Mouse (Mus musculus): ENCODE measurements around the gene 2810408A11Rik. TPM values are rescaled to one million over a fixed set of nuclear protein-coding genes. Genes with fewer than 3 reads are reported as not detected.
A peak's percentile ranks its signal among the peaks of the same experiment; 100 is the strongest.

The 2810408A11Rik gene
- polyA plus RNA-seq, 1 experiment from 2014 or later: 6.3 TPM

- H3K4me1 ChIP-seq: peaks cover 34% of the 10 kb centered on the region
- peaks cover 35% of the 10 kb centered on the region for H3K27me3 ChIP-seq (replicated peaks)
- H3K36me3 ChIP-seq: no peaks in the 10 kb centered on the region
- no peak overlapping the region for H3K4me2 ChIP-seq
- ATAC-seq (ENCODE audit: low FRiP score): no peak
- 70% methylated on average over 5 of the region's 5 CpGs for WGBS
- no peaks in the 10 kb centered on the region for H3K9me3 ChIP-seq (replicated peaks)
- no peak overlapping the region for H3K9ac ChIP-seq (replicated peaks)
- no peak overlapping the region for H3K4me3 ChIP-seq (replicated peaks)
- no peak overlapping the region for H3K27ac ChIP-seq (replicated peaks)
These were observed 37.0 kb upstream of the 2810408A11Rik start for GRCm38 (mm10) chr11:69937834-69938233.

- no peak for ATAC-seq (ENCODE audit: low FRiP score)
- Histone ChIP-seq H3K36me3 (no peaks in the 10 kb centered on the region), H3K27me3 (replicated peaks) (peaks cover 35% of the 10 kb centered on the region), H3K4me3 (replicated peaks) (no peak overlapping the region), H3K4me2 (no peak overlapping the region), H3K9ac (replicated peaks) (no peak overlapping the region), H3K4me1 (peaks cover 34% of the 10 kb centered on the region), H3K27ac (replicated peaks) (no peak overlapping the region), H3K9me3 (replicated peaks) (no peaks in the 10 kb centered on the region)
- 57% methylated on average over 4 of the region's 4 CpGs for WGBS
These were observed 36.6 kb upstream of the 2810408A11Rik start for GRCm38 (mm10) chr11:69937385-69937784.

DNA sequence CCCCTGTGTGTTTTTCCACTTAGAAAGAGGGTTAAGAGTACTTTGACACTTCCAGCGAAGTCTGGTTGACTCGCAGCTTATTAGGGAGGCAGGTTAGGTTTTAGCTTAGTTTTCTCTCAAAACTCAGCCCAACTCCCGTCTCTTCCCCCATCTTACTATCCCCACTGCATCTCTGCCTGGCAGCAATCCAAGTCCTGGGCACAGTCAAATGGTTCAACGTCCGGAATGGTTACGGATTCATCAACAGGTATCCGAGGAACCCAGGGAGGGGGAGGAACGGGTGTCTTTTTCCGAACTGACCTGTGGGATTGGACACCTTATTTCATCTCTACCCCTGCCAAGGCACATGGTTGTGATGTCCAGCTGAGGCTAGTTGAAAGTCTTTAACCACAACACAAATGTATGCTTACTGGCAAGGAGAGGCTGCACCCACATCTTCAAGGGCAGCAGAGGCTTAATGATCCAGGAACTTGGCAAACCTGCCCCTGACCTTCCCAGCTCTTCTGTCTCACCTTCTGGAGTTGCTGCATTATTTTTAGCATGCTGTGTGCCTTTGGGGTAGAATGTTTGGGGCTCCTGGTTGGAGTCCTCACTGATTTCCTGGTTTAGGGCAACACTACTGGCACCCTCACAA, 36.0 kb upstream of the 2810408A11Rik start:
- H3K4me3 ChIP-seq (replicated peaks): peak overlapping the region; percentile 61
- H3K4me2 ChIP-seq: peak overlapping the region; percentile 100
- no peaks in the 10 kb centered on the region for H3K9me3 ChIP-seq (replicated peaks)
- peaks cover 34% of the 10 kb centered on the region for H3K4me1 ChIP-seq
- peaks cover 35% of the 10 kb centered on the region for H3K27me3 ChIP-seq (replicated peaks)
- peak overlapping the region; percentile 57; the same call in 1 of the 2 replicates for H3K9ac ChIP-seq (replicated peaks)
- no peak for ATAC-seq (ENCODE audit: low FRiP score)
- 32% methylated on average over 9 of the region's 9 CpGs for WGBS
- H3K27ac ChIP-seq (replicated peaks): no peak overlapping the region
- no peaks in the 10 kb centered on the region for H3K36me3 ChIP-seq

DNA sequence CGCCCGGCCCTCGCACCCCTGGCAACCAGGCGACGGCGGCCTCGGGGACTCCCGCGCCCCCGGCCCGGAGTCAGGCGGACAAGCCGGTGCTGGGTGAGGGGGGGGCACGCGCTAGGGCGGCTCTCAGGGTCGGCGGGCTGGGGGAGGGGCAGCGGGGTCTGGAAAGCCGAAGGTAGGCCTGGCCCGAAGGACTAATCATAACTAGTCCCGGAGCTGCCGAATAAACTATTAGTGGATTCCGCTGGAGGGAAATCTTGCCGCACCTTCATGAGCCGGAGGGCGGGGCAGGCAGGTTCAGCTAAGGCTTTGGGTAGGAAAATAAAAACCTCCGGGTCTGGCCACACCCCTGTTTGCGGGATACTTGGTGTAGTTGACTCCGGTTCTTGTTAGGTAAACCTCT, 35.4 kb upstream of the 2810408A11Rik start:
- H3K4me1 ChIP-seq: peaks cover 34% of the 10 kb centered on the region
- H3K27ac ChIP-seq (replicated peaks): no peak overlapping the region
- under 1% methylated on average over 30 of the region's 30 CpGs for WGBS
- peak overlapping the region; percentile 57 for H3K9ac ChIP-seq (replicated peaks)
- peaks cover 35% of the 10 kb centered on the region for H3K27me3 ChIP-seq (replicated peaks)
- peak; percentile 32; the same call in 1 of the 2 replicates for ATAC-seq (ENCODE audit: low FRiP score)
- no peaks in the 10 kb centered on the region for H3K9me3 ChIP-seq (replicated peaks)
- H3K4me3 ChIP-seq (replicated peaks): peak overlapping the region; percentile 61
- H3K4me2 ChIP-seq: peak overlapping the region; percentile 100
- no peaks in the 10 kb centered on the region for H3K36me3 ChIP-seq

- Histone ChIP-seq H3K36me3 (no peaks in the 10 kb centered on the region), H3K9ac (replicated peaks) (peak within 1 kb of the TSS; percentile 57), H3K9me3 (replicated peaks) (no peaks in the 10 kb centered on the region), H3K4me1 (peaks cover 34% of the 10 kb centered on the region), H3K4me2 (peak within 1 kb of the TSS; percentile 100), H3K27me3 (replicated peaks) (peaks cover 35% of the 10 kb centered on the region), H3K27ac (replicated peaks) (no peak within 1 kb of the TSS), H3K4me3 (replicated peaks) (peak within 1 kb of the TSS; percentile 61)
- ATAC-seq (ENCODE audit: low FRiP score): peak; percentile 96
- 1% methylated on average over 59 of the region's 62 CpGs for WGBS
These were observed 34.5 kb upstream of the 2810408A11Rik start, which contains the start of gene Ybx2 for GRCm38 (mm10) chr11:69935137-69935879. TSS of gene Ybx2 (plus strand) at chr11:69935796.

- 17% methylated on average over 6 of the region's 6 CpGs for WGBS
- H3K4me3 ChIP-seq (replicated peaks): peak overlapping the region; percentile 1; the same call in 1 of the 2 replicates
- H3K4me2 ChIP-seq: peak overlapping the region; percentile 100
- H3K9ac ChIP-seq (replicated peaks): no peak overlapping the region
- no peak overlapping the region for H3K27ac ChIP-seq (replicated peaks)
- H3K36me3 ChIP-seq: no peaks in the 10 kb centered on the region
- peaks cover 34% of the 10 kb centered on the region for H3K4me1 ChIP-seq
- H3K9me3 ChIP-seq (replicated peaks): no peaks in the 10 kb centered on the region
- peaks cover 35% of the 10 kb centered on the region for H3K27me3 ChIP-seq (replicated peaks)
- no peak for ATAC-seq (ENCODE audit: low FRiP score)
These were observed 33.9 kb upstream of the 2810408A11Rik start for GRCm38 (mm10) chr11:69934681-69935080.

DNA sequence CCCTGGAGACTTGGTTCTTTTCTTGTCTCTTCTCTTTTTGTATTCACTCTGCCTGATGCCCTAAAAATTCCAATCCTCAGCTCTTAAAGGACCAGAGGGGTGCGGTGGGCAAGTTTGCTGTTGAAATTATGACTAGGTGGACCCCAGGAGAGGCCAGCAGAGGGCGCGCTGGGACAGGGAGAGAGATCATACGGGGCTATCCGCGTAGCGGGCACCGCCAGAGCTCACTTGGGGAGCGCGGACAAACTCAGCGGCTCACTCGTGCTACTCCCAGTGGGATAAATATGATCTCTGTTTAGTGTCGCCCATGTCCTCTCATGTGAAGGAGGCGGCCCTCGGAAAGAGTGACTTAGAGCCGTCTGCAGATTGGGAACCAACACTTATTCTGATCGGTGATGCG, 33.4 kb upstream of the 2810408A11Rik start:
- Histone ChIP-seq H3K9me3 (replicated peaks) (no peaks in the 10 kb centered on the region), H3K4me2 (peak overlapping the region; percentile 48), H3K36me3 (no peaks in the 10 kb centered on the region), H3K27ac (replicated peaks) (no peak overlapping the region), H3K27me3 (replicated peaks) (peaks cover 34% of the 10 kb centered on the region), H3K4me1 (peaks cover 34% of the 10 kb centered on the region), H3K9ac (replicated peaks) (0 out of 2 replicates have a peak overlapping the region, but pooled peaks have one; percentile 20), H3K4me3 (replicated peaks) (peak overlapping the region; percentile 1; the same call in 1 of the 2 replicates)
- peak; percentile 33; the same call in 1 of the 2 replicates for ATAC-seq (ENCODE audit: low FRiP score)
- WGBS: under 1% methylated on average over 18 of the region's 18 CpGs

- no peaks in the 10 kb centered on the region for H3K9me3 ChIP-seq (replicated peaks)
- H3K27ac ChIP-seq (replicated peaks): no peak overlapping the region
- no peak overlapping the region for H3K4me2 ChIP-seq
- no peaks in the 10 kb centered on the region for H3K36me3 ChIP-seq
- no peak for ATAC-seq (ENCODE audit: low FRiP score)
- no peak overlapping the region for H3K4me3 ChIP-seq (replicated peaks)
- 78% methylated on average over 4 of the region's 4 CpGs for WGBS
- H3K4me1 ChIP-seq: peaks cover 34% of the 10 kb centered on the region
- H3K9ac ChIP-seq (replicated peaks): no peak overlapping the region
- H3K27me3 ChIP-seq (replicated peaks): peaks cover 23% of the 10 kb centered on the region
These were observed 32.3 kb upstream of the 2810408A11Rik start for GRCm38 (mm10) chr11:69933066-69933465.

GRCm38 (mm10) chr11:69932254-69932653, 31.5 kb upstream of the 2810408A11Rik start:
- Histone ChIP-seq H3K4me1 (peaks cover 30% of the 10 kb centered on the region), H3K4me2 (no peak overlapping the region), H3K9me3 (replicated peaks) (no peaks in the 10 kb centered on the region), H3K27ac (replicated peaks) (no peak overlapping the region), H3K27me3 (replicated peaks) (peaks cover 15% of the 10 kb centered on the region), H3K9ac (replicated peaks) (no peak overlapping the region), H3K4me3 (replicated peaks) (no peak overlapping the region), H3K36me3 (no peaks in the 10 kb centered on the region)
- 51% methylated on average over 3 of the region's 3 CpGs for WGBS
- no peak for ATAC-seq (ENCODE audit: low FRiP score)

GRCm38 (mm10) chr11:69931769-69932168, 31.0 kb upstream of the 2810408A11Rik start:
- Histone ChIP-seq H3K27me3 (replicated peaks) (peaks cover 10% of the 10 kb centered on the region), H3K4me3 (replicated peaks) (no peak overlapping the region), H3K4me1 (peaks cover 26% of the 10 kb centered on the region), H3K9ac (replicated peaks) (no peak overlapping the region), H3K9me3 (replicated peaks) (no peaks in the 10 kb centered on the region), H3K4me2 (no peak overlapping the region), H3K36me3 (no peaks in the 10 kb centered on the region), H3K27ac (replicated peaks) (no peak overlapping the region)
- no peak for ATAC-seq (ENCODE audit: low FRiP score)
- WGBS: 74% methylated on average over 8 of the region's 8 CpGs

DNA sequence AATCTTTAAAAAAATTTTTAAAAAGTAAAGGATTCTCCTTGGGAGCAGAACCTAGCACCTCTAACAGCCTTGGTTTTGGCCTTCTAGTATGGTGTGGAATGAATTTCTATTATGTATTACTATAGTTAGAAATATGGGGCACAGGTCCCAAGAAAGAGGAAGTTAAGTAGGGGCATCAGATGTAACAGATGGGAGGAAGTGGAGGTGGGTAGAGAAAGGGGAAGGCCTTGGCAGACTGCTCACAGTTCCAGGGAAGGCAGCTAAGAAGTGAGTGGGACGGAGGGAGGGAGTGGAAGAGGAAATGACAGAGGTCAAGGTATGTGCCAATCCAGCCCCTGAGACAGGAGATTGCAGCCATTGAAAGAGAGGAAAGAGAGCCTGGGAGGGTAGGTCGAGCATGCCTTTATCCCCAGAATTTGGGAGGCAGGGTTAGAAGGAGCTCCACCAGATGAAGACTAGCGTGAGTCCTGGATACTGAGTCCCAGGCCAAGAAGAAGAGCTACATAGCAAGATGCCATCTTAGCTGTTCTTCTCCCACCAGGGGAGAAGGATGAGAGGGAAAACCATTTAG, 30.3 kb upstream of the 2810408A11Rik start:
- Histone ChIP-seq H3K27me3 (replicated peaks) (peaks cover 4% of the 10 kb centered on the region; the same call in 1 of the 2 replicates), H3K4me1 (peaks cover 18% of the 10 kb centered on the region), H3K27ac (replicated peaks) (no peak overlapping the region), H3K36me3 (no peaks in the 10 kb centered on the region), H3K9me3 (replicated peaks) (no peaks in the 10 kb centered on the region), H3K9ac (replicated peaks) (no peak overlapping the region), H3K4me3 (replicated peaks) (no peak overlapping the region), H3K4me2 (no peak overlapping the region)
- 70% methylated on average over 3 of the region's 3 CpGs for WGBS
- ATAC-seq (ENCODE audit: low FRiP score): no peak

All from neural tube, embryonic 15.5 days (tissue).